Mouse (Mus musculus): ENCODE measurements at regions not wholly inside any gene's neighbourhood (a gene's known extent, or its start where the extent isn't known, plus 50 kb on each side); places are given as distances from the start of the nearest gene placed in this dataset.

GRCm38 (mm10) chr10:109129552-109130110 lies 118.8 kb upstream of the Syt1 start:
- H3K9me3 ChIP-seq (ENCODE audit: control insufficient read depth, low read length): no peaks in the 10 kb centered on the region
- ATAC-seq (ENCODE audit: insufficient read depth, low FRiP score, low TSS enrichment) (no peak), DNase-seq (ENCODE audit: low spot score) (no peak)
- WGBS: 86% methylated on average over 1 of the region's 1 CpGs
- H3K9ac ChIP-seq (ENCODE audit: low read length): no peak overlapping the region
- no peaks in the 10 kb centered on the region for H3K4me1 ChIP-seq (ENCODE audit: control insufficient read depth, insufficient read depth, low read length)
- no peak overlapping the region for H3K27ac ChIP-seq (ENCODE audit: low read depth, low read length)
- no peaks in the 10 kb centered on the region for H3K36me3 ChIP-seq (ENCODE audit: control insufficient read depth, insufficient read depth, low read length)
- H3K4me2 ChIP-seq (ENCODE audit: low read depth): no peak overlapping the region
- no peaks in the 10 kb centered on the region for H3K27me3 ChIP-seq (ENCODE audit: control insufficient read depth, insufficient read depth, low read length)
- H3K4me3 ChIP-seq (ENCODE audit: low read depth, low read length): no peak overlapping the region

DNA sequence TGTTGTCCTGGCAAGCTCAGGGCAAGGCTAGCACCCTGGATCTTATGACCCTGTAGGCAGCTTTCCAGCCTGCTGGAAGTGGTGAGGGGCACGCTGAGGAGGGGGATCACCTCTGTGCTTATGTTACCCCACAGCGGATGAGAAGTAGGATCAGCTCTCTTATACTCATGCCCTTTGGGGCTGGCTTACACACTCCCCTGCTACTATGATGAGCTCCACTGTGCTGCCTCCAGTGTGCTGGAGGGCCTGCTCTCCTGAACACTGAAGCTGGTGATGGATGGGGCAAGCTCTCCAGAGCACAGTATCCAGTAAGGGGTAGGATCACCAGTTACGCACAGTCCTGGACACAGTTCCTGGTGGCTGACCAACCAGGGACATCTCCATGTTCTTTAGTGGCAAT lies 118.3 kb upstream of the Syt1 start:
- no peak overlapping the region for H3K4me3 ChIP-seq (ENCODE audit: low read depth, low read length)
- H3K36me3 ChIP-seq (ENCODE audit: control insufficient read depth, insufficient read depth, low read length): no peaks in the 10 kb centered on the region
- no peaks in the 10 kb centered on the region for H3K9me3 ChIP-seq (ENCODE audit: control insufficient read depth, low read length)
- H3K27me3 ChIP-seq (ENCODE audit: control insufficient read depth, insufficient read depth, low read length): no peaks in the 10 kb centered on the region
- no peak for DNase-seq (ENCODE audit: low spot score)
- WGBS: 94% methylated on average over 3 of the region's 3 CpGs
- H3K27ac ChIP-seq (ENCODE audit: low read depth, low read length): no peak overlapping the region
- H3K4me2 ChIP-seq (ENCODE audit: low read depth): no peak overlapping the region
- H3K4me1 ChIP-seq (ENCODE audit: control insufficient read depth, insufficient read depth, low read length): no peaks in the 10 kb centered on the region
- no peak overlapping the region for H3K9ac ChIP-seq (ENCODE audit: low read length)
- ATAC-seq (ENCODE audit: insufficient read depth, low FRiP score, low TSS enrichment): no peak

DNA sequence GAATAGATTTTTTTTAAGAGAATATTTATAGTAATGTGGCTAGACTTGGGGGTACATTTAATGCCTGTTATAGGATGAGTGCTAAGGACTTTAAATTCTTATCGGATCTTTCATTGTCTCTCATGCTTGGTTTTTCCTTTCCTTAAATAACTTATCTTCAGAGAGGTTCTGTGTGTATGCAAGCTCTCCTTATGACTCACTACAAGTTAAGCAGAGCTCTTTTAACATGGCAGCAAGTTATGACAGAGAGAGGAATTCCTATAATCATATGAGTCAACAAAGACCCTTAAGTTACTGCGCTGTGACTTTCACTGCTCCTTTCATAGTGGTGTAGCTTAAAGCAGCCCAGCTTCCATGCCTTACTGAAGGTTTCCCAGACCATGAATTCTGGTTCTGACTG lies 115.9 kb upstream of the Syt1 start:
- Histone ChIP-seq H3K36me3 (ENCODE audit: control insufficient read depth, insufficient read depth, low read length) (no peaks in the 10 kb centered on the region), H3K9ac (ENCODE audit: low read length) (no peak overlapping the region), H3K9me3 (ENCODE audit: control insufficient read depth, low read length) (no peaks in the 10 kb centered on the region), H3K4me1 (ENCODE audit: control insufficient read depth, insufficient read depth, low read length) (no peaks in the 10 kb centered on the region), H3K4me2 (ENCODE audit: low read depth) (no peak overlapping the region), H3K27ac (ENCODE audit: low read depth, low read length) (no peak overlapping the region), H3K4me3 (ENCODE audit: low read depth, low read length) (no peak overlapping the region), H3K27me3 (ENCODE audit: control insufficient read depth, insufficient read depth, low read length) (no peaks in the 10 kb centered on the region)
- 95% methylated on average over 2 of the region's 2 CpGs for WGBS
- ATAC-seq (ENCODE audit: insufficient read depth, low FRiP score, low TSS enrichment) (no peak), DNase-seq (ENCODE audit: low spot score) (no peak)

DNA sequence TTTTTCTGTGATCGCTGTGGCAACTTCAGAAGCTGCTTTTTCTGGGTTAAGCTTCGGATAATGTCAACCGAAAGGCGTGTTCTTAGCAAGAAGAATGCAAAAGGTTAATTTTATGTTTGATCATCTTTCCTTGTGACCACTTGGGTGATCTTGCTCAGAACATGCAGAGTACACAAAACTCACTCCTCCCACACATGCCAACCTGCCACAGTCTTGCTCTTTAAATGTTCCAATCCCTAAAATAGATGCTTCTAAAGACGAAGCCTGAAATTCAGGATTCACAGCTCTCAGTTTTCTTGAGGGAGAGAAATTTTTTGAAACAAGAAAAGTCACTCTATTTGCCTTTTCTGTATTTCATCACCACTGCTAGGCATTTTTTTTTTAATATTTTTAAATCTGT lies 106.4 kb upstream of the Syt1 start:
- 88% methylated on average over 5 of the region's 5 CpGs for WGBS
- no peak overlapping the region for H3K4me2 ChIP-seq (ENCODE audit: low read depth)

DNA sequence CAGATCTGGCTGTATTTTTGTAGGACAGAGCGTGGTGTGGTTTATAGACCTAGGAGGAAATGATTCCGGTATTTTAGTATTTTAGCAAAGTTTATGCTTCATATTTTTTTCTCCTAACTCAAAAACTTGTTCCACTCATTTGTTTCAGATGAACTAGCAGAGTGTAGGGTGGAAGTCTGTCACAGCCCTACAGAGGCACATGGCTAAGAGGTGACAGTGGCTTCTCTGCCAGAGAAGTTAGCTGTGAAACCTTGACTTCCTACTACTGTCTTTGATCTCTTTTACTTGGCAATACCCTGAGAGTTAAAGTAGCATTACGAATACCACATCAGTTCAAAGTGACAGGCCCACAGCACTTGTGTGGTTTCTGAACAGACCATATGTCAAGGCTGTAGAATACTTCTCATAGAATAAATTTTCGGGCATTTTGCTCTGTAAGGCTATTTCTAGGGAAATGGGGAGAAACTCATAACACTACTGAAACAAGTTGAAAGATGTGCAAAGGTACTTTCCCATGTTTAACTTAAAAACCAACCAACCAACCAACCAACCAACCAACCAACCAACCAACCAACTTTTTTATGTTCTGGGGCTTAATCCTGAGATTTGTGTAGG lies 104.3 kb upstream of the Syt1 start:
- Histone ChIP-seq H3K9me3 (ENCODE audit: control insufficient read depth, low read length) (no peaks in the 10 kb centered on the region), H3K4me2 (ENCODE audit: low read depth) (no peak overlapping the region), H3K27ac (ENCODE audit: low read depth, low read length) (no peak overlapping the region), H3K27me3 (ENCODE audit: control insufficient read depth, insufficient read depth, low read length) (no peaks in the 10 kb centered on the region), H3K9ac (ENCODE audit: low read length) (no peak overlapping the region), H3K36me3 (ENCODE audit: control insufficient read depth, insufficient read depth, low read length) (no peaks in the 10 kb centered on the region), H3K4me1 (ENCODE audit: control insufficient read depth, insufficient read depth, low read length) (no peaks in the 10 kb centered on the region), H3K4me3 (ENCODE audit: low read depth, low read length) (no peak overlapping the region)
- DNase-seq (ENCODE audit: low spot score) (no peak), ATAC-seq (ENCODE audit: insufficient read depth, low FRiP score, low TSS enrichment) (no peak)
- 87% methylated on average over 4 of the region's 4 CpGs for WGBS

More for the DNA sequence above, 106.4 kb upstream of the Syt1 start:
- no peaks in the 10 kb centered on the region for H3K36me3 ChIP-seq (ENCODE audit: control insufficient read depth, insufficient read depth, low read length)
- no peak overlapping the region for H3K4me3 ChIP-seq (ENCODE audit: low read depth, low read length)
- no peaks in the 10 kb centered on the region for H3K27me3 ChIP-seq (ENCODE audit: control insufficient read depth, insufficient read depth, low read length)
- no peak overlapping the region for H3K9ac ChIP-seq (ENCODE audit: low read length)
- H3K27ac ChIP-seq (ENCODE audit: low read depth, low read length): no peak overlapping the region
- no peaks in the 10 kb centered on the region for H3K9me3 ChIP-seq (ENCODE audit: control insufficient read depth, low read length)
- DNase-seq (ENCODE audit: low spot score) (no peak), ATAC-seq (ENCODE audit: insufficient read depth, low FRiP score, low TSS enrichment) (no peak)
- H3K4me1 ChIP-seq (ENCODE audit: control insufficient read depth, insufficient read depth, low read length): no peaks in the 10 kb centered on the region

- ATAC-seq (ENCODE audit: insufficient read depth, low FRiP score, low TSS enrichment) (no peak), DNase-seq (ENCODE audit: low spot score) (no peak)
- Histone ChIP-seq H3K9ac (ENCODE audit: low read length) (no peak overlapping the region), H3K27ac (ENCODE audit: low read depth, low read length) (no peak overlapping the region), H3K4me1 (ENCODE audit: control insufficient read depth, insufficient read depth, low read length) (no peaks in the 10 kb centered on the region), H3K4me3 (ENCODE audit: low read depth, low read length) (no peak overlapping the region), H3K27me3 (ENCODE audit: control insufficient read depth, insufficient read depth, low read length) (no peaks in the 10 kb centered on the region), H3K4me2 (ENCODE audit: low read depth) (no peak overlapping the region), H3K36me3 (ENCODE audit: control insufficient read depth, insufficient read depth, low read length) (no peaks in the 10 kb centered on the region), H3K9me3 (ENCODE audit: control insufficient read depth, low read length) (no peaks in the 10 kb centered on the region)
- WGBS: 79% methylated on average over 2 of the region's 2 CpGs
Measured at GRCm38 (mm10) chr10:109105781-109106180, 95.0 kb upstream of the Syt1 start.

DNA sequence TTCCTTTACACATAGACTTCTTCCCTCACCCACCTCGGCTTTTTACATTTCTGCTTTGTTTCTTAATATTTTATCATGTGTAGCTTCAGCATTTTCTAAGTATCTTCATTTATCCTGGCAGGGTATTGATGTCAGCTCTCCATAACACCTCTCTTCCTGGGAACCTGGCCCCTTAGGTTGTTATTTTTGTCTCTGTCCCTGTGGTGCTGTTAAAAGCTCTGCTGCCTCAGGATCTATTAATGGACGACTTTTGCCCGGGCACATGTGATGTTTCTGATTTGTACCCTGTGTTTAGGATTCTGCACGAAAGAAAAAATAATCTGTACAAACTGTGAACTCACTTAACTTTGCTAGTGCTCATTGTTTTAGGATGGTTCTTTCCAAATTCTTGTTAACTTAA lies 81.4 kb upstream of the Syt1 start:
- no peak overlapping the region for H3K4me2 ChIP-seq (ENCODE audit: low read depth)
- ATAC-seq (ENCODE audit: insufficient read depth, low FRiP score, low TSS enrichment) (no peak), DNase-seq (ENCODE audit: low spot score) (no peak)
- H3K4me3 ChIP-seq (ENCODE audit: low read depth, low read length): no peak overlapping the region
- H3K27me3 ChIP-seq (ENCODE audit: control insufficient read depth, insufficient read depth, low read length): no peaks in the 10 kb centered on the region
- H3K9ac ChIP-seq (ENCODE audit: low read length): no peak overlapping the region
- H3K36me3 ChIP-seq (ENCODE audit: control insufficient read depth, insufficient read depth, low read length): no peaks in the 10 kb centered on the region
- H3K27ac ChIP-seq (ENCODE audit: low read depth, low read length): no peak overlapping the region
- 72% methylated on average over 4 of the region's 4 CpGs for WGBS
- no peaks in the 10 kb centered on the region for H3K4me1 ChIP-seq (ENCODE audit: control insufficient read depth, insufficient read depth, low read length)
- H3K9me3 ChIP-seq (ENCODE audit: control insufficient read depth, low read length): no peaks in the 10 kb centered on the region

DNA sequence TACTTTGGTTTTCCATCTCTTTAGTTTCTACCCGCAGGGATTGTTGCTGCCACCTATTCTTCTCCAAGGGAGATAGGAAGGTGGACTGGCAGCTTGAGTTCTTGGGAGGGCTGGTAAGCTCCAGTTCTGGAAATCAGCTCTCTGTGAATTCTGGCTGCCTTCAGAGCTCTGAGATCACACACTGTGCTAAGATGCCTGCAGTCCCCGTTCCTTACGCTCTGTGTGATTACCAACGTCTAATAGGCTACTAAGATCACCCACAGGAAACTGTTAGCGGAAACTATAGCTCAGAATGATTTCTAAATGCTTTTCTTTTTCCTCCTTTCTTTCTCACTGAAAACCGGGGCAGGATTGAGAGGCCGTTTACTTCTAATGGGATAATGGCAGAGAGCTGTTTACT lies 69.0 kb upstream of the Syt1 start:
- WGBS: 40% methylated on average over 7 of the region's 7 CpGs
- no peak for DNase-seq (ENCODE audit: low spot score)

GRCm38 (mm10) chr10:109074218-109074617 lies 63.4 kb upstream of the Syt1 start:
- DNase-seq (ENCODE audit: low spot score): no peak
- no peaks in the 10 kb centered on the region for H3K9me3 ChIP-seq (ENCODE audit: control insufficient read depth, low read length)
- no peak for ATAC-seq (ENCODE audit: insufficient read depth, low FRiP score, low TSS enrichment)
- H3K4me2 ChIP-seq (ENCODE audit: low read depth): no peak overlapping the region
- no peak overlapping the region for H3K4me3 ChIP-seq (ENCODE audit: low read depth, low read length)
- no peak overlapping the region for H3K9ac ChIP-seq (ENCODE audit: low read length)
- H3K4me1 ChIP-seq (ENCODE audit: control insufficient read depth, insufficient read depth, low read length): no peaks in the 10 kb centered on the region
- no peaks in the 10 kb centered on the region for H3K27me3 ChIP-seq (ENCODE audit: control insufficient read depth, insufficient read depth, low read length)
- 87% methylated on average over 7 of the region's 7 CpGs for WGBS
- no peaks in the 10 kb centered on the region for H3K36me3 ChIP-seq (ENCODE audit: control insufficient read depth, insufficient read depth, low read length)
- H3K27ac ChIP-seq (ENCODE audit: low read depth, low read length): no peak overlapping the region

More for the DNA sequence above, 69.0 kb upstream of the Syt1 start:
- no peak overlapping the region for H3K27ac ChIP-seq (ENCODE audit: low read depth, low read length)
- no peaks in the 10 kb centered on the region for H3K36me3 ChIP-seq (ENCODE audit: control insufficient read depth, insufficient read depth, low read length)
- H3K9me3 ChIP-seq (ENCODE audit: control insufficient read depth, low read length): no peaks in the 10 kb centered on the region
- H3K27me3 ChIP-seq (ENCODE audit: control insufficient read depth, insufficient read depth, low read length): no peaks in the 10 kb centered on the region
- no peaks in the 10 kb centered on the region for H3K4me1 ChIP-seq (ENCODE audit: control insufficient read depth, insufficient read depth, low read length)
- H3K9ac ChIP-seq (ENCODE audit: low read length): no peak overlapping the region
- no peak for ATAC-seq (ENCODE audit: insufficient read depth, low FRiP score, low TSS enrichment)
- H3K4me2 ChIP-seq (ENCODE audit: low read depth): no peak overlapping the region
- H3K4me3 ChIP-seq (ENCODE audit: low read depth, low read length): no peak overlapping the region
